Mouse (Mus musculus) thymus, adult 2 months (tissue): ENCODE results near the gene Fam136a.

ENCODE experiments used
- CTCF ChIP-seq: fragments of 200-500 bp; IDR thresholded peaks from 2 replicates; pipeline ENCODE4 v1.5.1; 2012; ENCODE audit warnings: mild to moderate bottlenecking, control low read depth, low read length, moderate library complexity, borderline replicate concordance; ENCODE audit not compliant: control insufficient read depth, poor library complexity, insufficient read depth; ENCODE audit errors: extremely low read depth
- POLR2A ChIP-seq: fragments of 200-500 bp; IDR thresholded peaks from 2 replicates; pipeline ENCODE4 v1.6.1; 2012; ENCODE audit warnings: mild to moderate bottlenecking, low read length, control low read depth, moderate library complexity; ENCODE audit not compliant: control insufficient read depth, poor library complexity, insufficient read depth; ENCODE audit errors: extremely low read depth

- no peak for TF ChIP-seq CTCF
- TF ChIP-seq POLR2A = no peak
Observed at GRCm38 (mm10) chr6:86393187-86393586, 27.7 kb downstream of the Fam136a start.
